Mouse (Mus musculus): ENCODE measurements at regions not wholly inside any gene's neighbourhood (a gene's known extent, or its start where the extent isn't known, plus 50 kb on each side); places are given as distances from the start of the nearest gene placed in this dataset.

DNA sequence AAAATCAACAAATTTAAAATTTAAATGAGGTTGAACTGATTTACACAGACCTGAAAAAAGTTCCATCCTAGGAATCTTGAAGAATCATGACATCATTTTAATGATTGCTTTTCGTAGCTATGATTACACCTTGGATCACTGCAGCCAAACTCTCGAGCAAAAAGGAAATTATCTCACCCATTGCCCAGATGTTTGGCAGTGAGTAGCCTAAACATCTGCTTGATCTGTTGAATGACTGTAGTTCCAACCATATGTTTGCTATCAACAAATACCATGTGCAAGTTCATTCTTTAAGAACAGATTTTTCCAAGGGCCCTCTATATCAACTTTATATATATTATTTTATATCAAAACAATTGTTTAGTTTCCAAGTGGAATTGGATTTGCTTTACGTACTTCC is 296.6 kb downstream of the Dmac1 start:
- TF ChIP-seq CTCF (IDR thresholded peaks at IDR 0.05; ENCODE audit: borderline replicate concordance, insufficient read depth, low read depth, low read length): no peak
- TF ChIP-seq POLR2A (IDR thresholded peaks at IDR 0.05; ENCODE audit: borderline replicate concordance, insufficient read depth, low read length): no peak
- WGBS: 65% methylated on average over 3 of the region's 3 CpGs
- Histone ChIP-seq H3K4me1 (ENCODE audit: control insufficient read depth, insufficient read depth, low read length) (no peaks in the 10 kb centered on the region), H3K27ac (ENCODE audit: insufficient read depth, low read length) (no peak overlapping the region), H3K4me3 (replicated peaks; ENCODE audit: insufficient read depth, low read depth, low read length) (no peak overlapping the region), H3K27me3 (ENCODE audit: control insufficient read depth, insufficient read depth, low read length) (no peaks in the 10 kb centered on the region)
- no peak for DNase-seq

DNA sequence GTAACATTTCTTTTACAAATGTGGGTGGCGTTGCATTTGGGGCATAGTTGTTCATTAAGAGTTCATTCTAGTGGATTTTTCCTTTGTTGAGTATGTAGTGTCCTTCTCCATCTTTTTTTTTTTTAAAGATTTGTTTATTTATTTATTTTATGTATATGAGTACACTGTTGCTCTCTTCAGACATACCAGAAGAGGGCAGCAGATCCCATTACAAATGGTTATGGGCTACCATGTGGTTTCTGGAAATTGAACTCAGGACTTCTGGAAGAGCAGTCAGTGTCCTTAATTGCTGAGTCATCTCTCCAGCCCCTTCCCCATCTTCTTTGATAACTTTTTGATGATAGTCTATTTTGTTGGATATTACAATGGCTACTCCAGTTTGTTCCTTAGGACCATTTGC is 306.0 kb downstream of the Dmac1 start:
- WGBS: 91% methylated on average over 1 of the region's 1 CpGs
- H3K4me1 ChIP-seq (ENCODE audit: control insufficient read depth, insufficient read depth, low read length): no peaks in the 10 kb centered on the region
- H3K4me3 ChIP-seq (replicated peaks; ENCODE audit: insufficient read depth, low read depth, low read length): no peak overlapping the region
- peak in 1 of 2 experiments; percentile 3 for DNase-seq
- no peak overlapping the region for H3K27ac ChIP-seq (ENCODE audit: insufficient read depth, low read length)
- H3K27me3 ChIP-seq (ENCODE audit: control insufficient read depth, insufficient read depth, low read length): no peaks in the 10 kb centered on the region
- TF ChIP-seq CTCF (IDR thresholded peaks at IDR 0.05; ENCODE audit: borderline replicate concordance, insufficient read depth, low read depth, low read length) (peak; percentile 3; the same call in 1 of the 2 replicates), POLR2A (IDR thresholded peaks at IDR 0.05; ENCODE audit: borderline replicate concordance, insufficient read depth, low read length) (no peak)

All from cerebellum, adult 2 months (tissue).